Mouse (Mus musculus) naive thymus-derived CD4-positive, alpha-beta T cell, adult 5 months (primary cell): Measurements from ENCODE around the gene Prdx5. TPM values are rescaled to one million over a fixed set of nuclear protein-coding genes. Genes with fewer than 3 reads are reported as not detected.

Experiments used
- polyA plus RNA-seq: library from polyadenylated mRNA; unstranded; fragments of 100-300 nt; shearing (Covaris generic); gene quantifications from one replicate; pipeline ENCODE4 v1.2.1, GENCODE M21; 2017

The Prdx5 gene
- 141 TPM for polyA plus RNA-seq

GRCm38 (mm10) chr19:6909507-6910289 lies at the start of gene Prdx5, which contains the start of gene Trmt112:
Gene Prdx5 (minus strand): TSS chr19:6910106.
Gene Trmt112 (plus strand): TSS chr19:6909698.

GRCm38 (mm10) chr19:6942249-6942691 lies 32.4 kb upstream of the Prdx5 start, which contains the start of gene Gpr137:
Gene Gpr137 (minus strand): TSS chr19:6942480.

GRCm38 (mm10) chr19:6941372-6942248 lies 31.7 kb upstream of the Prdx5 start, which contains the start of gene Bad:
Gene Bad (plus strand): TSS chr19:6941861.

DNA sequence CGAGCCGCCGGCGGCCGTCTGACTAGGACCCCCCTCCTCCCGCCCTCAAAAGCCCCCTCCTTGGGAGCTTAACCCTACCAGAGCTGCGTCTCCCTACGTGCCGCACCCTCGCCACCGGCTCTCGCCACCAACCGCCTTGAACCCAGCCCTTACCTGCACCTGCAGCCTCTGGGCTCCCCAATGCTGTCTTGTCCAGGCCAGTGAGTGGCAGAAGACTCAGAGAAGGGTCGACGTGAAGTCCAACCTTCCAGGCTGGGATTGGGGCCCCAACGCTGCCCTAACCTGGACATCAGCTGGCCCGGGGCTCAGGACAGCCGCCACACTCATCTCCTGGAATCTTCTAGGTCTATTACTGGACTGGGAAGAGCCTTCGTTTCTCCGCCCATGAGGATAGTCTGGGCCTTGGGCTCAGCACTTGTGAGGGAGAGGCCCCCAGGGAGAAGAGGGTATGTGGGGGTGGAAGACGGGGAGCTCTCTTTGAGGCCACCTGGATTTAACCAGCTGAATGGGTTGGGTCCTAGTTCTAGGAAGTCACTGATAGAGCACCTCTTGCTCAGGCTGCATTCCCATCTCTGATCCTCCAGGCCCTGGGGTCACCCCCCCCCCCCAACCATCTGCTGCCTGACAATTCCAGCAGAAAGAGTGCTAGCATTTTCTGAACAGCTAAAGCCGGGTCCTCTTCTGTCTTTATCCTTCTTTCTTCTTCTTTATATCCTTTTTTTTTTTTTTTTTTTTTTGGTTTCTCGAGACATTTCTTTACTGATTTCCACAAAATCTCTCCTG lies 24.5 kb upstream of the Prdx5 start, which contains the start of gene Kcnk4:
Gene Kcnk4 (minus strand): TSS at position 321 of the 783 bp plus-strand sequence.

GRCm38 (mm10) chr19:6925307-6925573 lies 15.3 kb upstream of the Prdx5 start, which contains the start of gene Catsperz:
Gene Catsperz (minus strand): TSS chr19:6925380.

GRCm38 (mm10) chr19:6921647-6922567 lies 12.0 kb upstream of the Prdx5 start, which contains the start of gene Esrra:
Gene Esrra (minus strand): TSS chr19:6921813.

DNA sequence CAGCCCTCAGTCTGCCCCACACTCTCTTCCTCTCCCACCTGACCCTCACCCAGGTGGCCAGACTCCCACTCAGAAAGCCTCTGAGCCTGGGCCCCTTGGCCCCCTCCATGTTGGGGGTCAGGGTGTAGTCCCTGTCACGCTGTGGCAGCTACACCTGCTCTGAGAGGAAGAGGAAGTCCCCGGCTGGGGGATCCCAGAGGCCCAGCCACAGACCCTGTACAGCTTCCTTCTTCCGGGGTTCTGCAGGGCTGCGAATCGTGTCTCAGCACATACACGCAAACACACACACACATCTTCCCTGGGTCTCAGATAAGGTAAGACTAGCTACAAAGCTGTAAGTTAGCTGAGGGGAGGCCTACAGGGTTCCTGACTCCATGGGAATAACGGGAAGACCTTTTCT lies 51.9 kb downstream of the Prdx5 start, which contains the start of gene Ccdc88b:
Gene Ccdc88b (minus strand): TSS at position 181 of the 400 bp plus-strand sequence.

Other genes starting within 250 kb of the Prdx5 start
- 27.2 TPM for gene Rps6ka4, start 69.5 kb downstream of the Prdx5 start, polyA plus RNA-seq
- 50.5 TPM for gene Ccdc88b, start 51.9 kb downstream of the Prdx5 start, polyA plus RNA-seq
- gene Trmt112, start 408 bp downstream of the Prdx5 start, polyA plus RNA-seq: 163 TPM
- gene Esrra, start 11.7 kb upstream of the Prdx5 start, polyA plus RNA-seq: 16.7 TPM
- gene Catsperz, start 15.3 kb upstream of the Prdx5 start, polyA plus RNA-seq: not detected
- not detected for gene Kcnk4, start 24.4 kb upstream of the Prdx5 start, polyA plus RNA-seq
- gene Bad, start 31.8 kb upstream of the Prdx5 start, polyA plus RNA-seq: 11.2 TPM
- gene Gpr137, start 32.4 kb upstream of the Prdx5 start, polyA plus RNA-seq: 6.3 TPM
- gene Ppp1r14b, start 64.9 kb upstream of the Prdx5 start, polyA plus RNA-seq: 131 TPM
- gene Plcb3, start 66.4 kb upstream of the Prdx5 start, polyA plus RNA-seq: 8.5 TPM
- 18.6 TPM for gene Fkbp2, start 70.4 kb upstream of the Prdx5 start, polyA plus RNA-seq
- gene Vegfb, start 77.5 kb upstream of the Prdx5 start, polyA plus RNA-seq: 6.1 TPM
- gene Dnajc4, start 82.5 kb upstream of the Prdx5 start, polyA plus RNA-seq: 36.2 TPM
- 4.6 TPM for gene Nudt22, start 86.0 kb upstream of the Prdx5 start, polyA plus RNA-seq
- 4.1 TPM for gene Trpt1, start 86.0 kb upstream of the Prdx5 start, polyA plus RNA-seq
- gene Fermt3, start 109.4 kb upstream of the Prdx5 start, polyA plus RNA-seq: 241 TPM
- gene Stip1, start 129.9 kb upstream of the Prdx5 start, polyA plus RNA-seq: 197 TPM
- 34.3 TPM for gene Macrod1, start 146.7 kb upstream of the Prdx5 start, polyA plus RNA-seq
- not detected for gene Flrt1, start 195.6 kb upstream of the Prdx5 start, polyA plus RNA-seq